Mouse (Mus musculus): ENCODE measurements around the gene Gm49601. TPM values are rescaled to one million over a fixed set of nuclear protein-coding genes. Genes with fewer than 3 reads are reported as not detected.

Gm49601 gene
- total and polyA plus RNA-seq, 3 experiments, result 1.4 TPM; not detected in 2

DNA sequence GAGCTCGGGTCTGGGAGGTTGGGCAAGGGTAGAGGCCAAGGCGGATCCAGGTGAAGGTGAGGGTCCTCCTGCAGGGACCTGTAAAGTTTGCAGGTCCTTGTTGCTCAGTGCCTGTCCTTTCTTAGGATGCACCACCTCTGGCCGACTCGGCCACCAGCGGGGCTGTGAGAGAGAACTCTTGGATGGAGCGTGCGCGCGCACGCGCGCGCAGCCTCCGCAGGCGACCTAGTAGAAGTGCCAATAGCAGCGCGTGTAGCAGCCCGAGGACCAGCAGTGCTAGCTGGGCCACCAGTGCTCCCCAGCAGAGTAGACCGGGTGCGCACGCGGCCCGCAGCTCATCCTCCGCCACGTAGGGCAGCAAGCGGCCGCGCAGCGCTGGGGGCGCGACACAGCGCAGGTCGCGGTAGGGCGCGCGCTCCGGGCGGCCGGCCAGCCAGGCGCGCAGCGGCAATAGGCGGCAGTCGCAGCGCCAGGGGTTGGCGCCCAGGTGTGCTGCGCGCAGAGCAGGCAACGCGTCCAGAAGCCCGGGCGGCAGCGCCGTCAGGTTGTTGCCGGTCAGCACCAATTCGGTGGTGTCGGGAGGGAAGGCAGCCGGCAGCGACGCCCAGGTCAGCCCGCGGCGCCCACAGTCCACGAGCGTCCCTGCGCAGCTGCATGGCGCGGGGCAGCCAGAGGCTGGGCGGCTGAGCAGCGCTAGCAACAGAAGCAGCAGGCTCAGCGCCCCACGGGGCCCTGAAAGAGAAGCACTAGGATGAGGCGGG lies 5.4 kb downstream of the Gm49601 start:
- dilution Hi-C loops (cut with MboI; ENCODE audit: extremely low pct_ligation_motif_present, extremely low pct_unique_long_range_greater_than_20kb, low sequenced_read_pairs) (no loop called here), in situ Hi-C loops (cut with MboI; ENCODE audit: low pct_ligation_motif_present, low pct_unique_long_range_greater_than_20kb, low sequenced_read_pairs) (loop anchor here (5.0 kb wide), 1 partner anchor 268 kb away; no protein-coding TSS in a partner anchor)
- Histone ChIP-seq H3K27ac (ENCODE audit: insufficient read depth, low read depth) (no peak overlapping the region), H3K4me3 (replicated peaks in 1 of 3; ENCODE audit: low read depth in 2 of 3, low read length in 2 of 3, poor library complexity in 1 of 3) (no peak overlapping the region), H3K9ac (ENCODE audit: insufficient read depth, low read depth) (no peak overlapping the region), H3K4me2 (ENCODE audit: insufficient read depth, low read depth, poor library complexity, severe bottlenecking) (no peak overlapping the region), H3K36me3 (replicated peaks in 1 of 2; ENCODE audit: control insufficient read depth in 1 of 2, insufficient read depth in 1 of 2, low read length in 1 of 2) (no peaks in the 10 kb centered on the region), H3K79me2 (replicated peaks; ENCODE audit: control insufficient read depth, extremely low read depth, insufficient read depth, poor library complexity, severe bottlenecking) (no peaks in the 10 kb centered on the region), H3K4me1 (ENCODE audit: control insufficient read depth in 1 of 2, insufficient read depth in 2 of 2) (peaks cover 6 to 21% of the 10 kb centered on the region in 2 experiments), H3K27me3 (replicated peaks) (peaks cover 65% of the 10 kb centered on the region), H3K9me3 (replicated peaks; ENCODE audit: low read length) (peaks cover 11% of the 10 kb centered on the region)
- no peak for DNase-seq (ENCODE audit: extremely low read depth)
- no peak for TF ChIP-seq NRF1 (IDR thresholded peaks at IDR 0.05; ENCODE audit: low read depth, low read length)
- TF ChIP-seq GABPA (IDR thresholded peaks at IDR 0.05; ENCODE audit: insufficient replicate concordance, low read depth, low read length), result no peak
- no peak for TF ChIP-seq ELF1 (IDR thresholded peaks at IDR 0.05; ENCODE audit: low read depth, low read length)
- TF ChIP-seq CHD2 (IDR thresholded peaks at IDR 0.05; ENCODE audit: low read length), result no peak
- TF ChIP-seq USF1 (IDR thresholded peaks at IDR 0.05; ENCODE audit: low read depth, low read length), result no peak
- TF ChIP-seq ZNF384 (IDR thresholded peaks at IDR 0.05; ENCODE audit: low read depth, low read length), result no peak
- no peak for TF ChIP-seq TBP (conservative IDR thresholded peaks at IDR 0.05; ENCODE audit: low read depth, low read length)
- TF ChIP-seq TCF12 (IDR thresholded peaks at IDR 0.05; ENCODE audit: low read depth, low read length), result no peak
- no peak for TF ChIP-seq MAX (IDR thresholded peaks at IDR 0.05; ENCODE audit: low read length)
- TF ChIP-seq CTCF (conservative IDR thresholded peaks at IDR 0.05 in 1 of 2, IDR thresholded peaks at IDR 0.05 in 1 of 2; ENCODE audit: low read depth in 2 of 2, low read length in 2 of 2), result no peak
- TF ChIP-seq MEF2A (IDR thresholded peaks at IDR 0.05; ENCODE audit: borderline replicate concordance, low read depth, low read length), result no peak
- no peak for TF ChIP-seq RAD21 (IDR thresholded peaks at IDR 0.05; ENCODE audit: low read depth, low read length)
- no peak for TF ChIP-seq MXI1 (IDR thresholded peaks at IDR 0.05; ENCODE audit: low read depth, low read length)
- TF ChIP-seq USF2 (conservative IDR thresholded peaks at IDR 0.05; ENCODE audit: low read depth, low read length), result no peak
- no peak for TF ChIP-seq E2F4 (IDR thresholded peaks at IDR 0.05; ENCODE audit: insufficient replicate concordance, low read depth, low read length)
- TF ChIP-seq POLR2AphosphoS2 (IDR thresholded peaks at IDR 0.05; ENCODE audit: low read depth, low read length), result no peak
- TF ChIP-seq KAT2A (IDR thresholded peaks at IDR 0.05; ENCODE audit: insufficient replicate concordance, low read length), result no peak
- TF ChIP-seq IRF4 (IDR thresholded peaks at IDR 0.05; ENCODE audit: low read depth, low read length), result no peak
- TF ChIP-seq JUND (conservative IDR thresholded peaks at IDR 0.05; ENCODE audit: low read depth, low read length), result no peak

DNA sequence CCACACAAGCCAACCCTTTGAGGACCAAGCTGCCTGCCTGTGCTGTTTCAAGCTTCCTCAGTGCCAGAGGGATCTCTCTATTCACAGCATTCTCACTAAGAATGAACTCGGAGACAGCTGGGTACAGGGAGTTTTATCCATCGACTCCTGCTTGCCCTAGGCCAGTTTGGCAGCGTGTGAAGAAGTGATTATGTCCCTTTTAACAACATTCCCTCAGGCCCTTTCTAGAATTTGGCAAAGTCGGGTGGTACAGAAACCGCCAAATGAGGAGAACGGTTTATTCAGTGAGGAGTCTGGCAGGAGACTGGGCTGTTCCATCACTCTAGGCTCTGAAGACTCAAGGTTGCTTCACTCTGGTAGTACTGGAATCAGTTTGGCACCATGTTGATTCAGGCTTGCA lies 6.0 kb downstream of the Gm49601 start:
- in situ Hi-C loops (cut with MboI; ENCODE audit: low pct_ligation_motif_present, low pct_unique_long_range_greater_than_20kb, low sequenced_read_pairs), result loop anchor here (5.0 kb wide), 1 partner anchor 268 kb away; no protein-coding TSS in a partner anchor
- H3K27me3 ChIP-seq (replicated peaks), result peaks cover 62% of the 10 kb centered on the region
- no peak overlapping the region for H3K9ac ChIP-seq (ENCODE audit: insufficient read depth, low read depth)
- dilution Hi-C loops (cut with MboI; ENCODE audit: extremely low pct_ligation_motif_present, extremely low pct_unique_long_range_greater_than_20kb, low sequenced_read_pairs), result no loop called here
- H3K4me1 ChIP-seq (ENCODE audit: control insufficient read depth in 1 of 2, insufficient read depth in 2 of 2), result peaks cover 6 to 21% of the 10 kb centered on the region in 2 experiments
- H3K36me3 ChIP-seq (replicated peaks in 1 of 2; ENCODE audit: control insufficient read depth in 1 of 2, insufficient read depth in 1 of 2, low read length in 1 of 2), result no peaks in the 10 kb centered on the region
- TF ChIP-seq ELF1 (IDR thresholded peaks at IDR 0.05; ENCODE audit: low read depth, low read length) (no peak), POLR2AphosphoS2 (IDR thresholded peaks at IDR 0.05; ENCODE audit: low read depth, low read length) (no peak)
- H3K27ac ChIP-seq (ENCODE audit: insufficient read depth, low read depth), result no peak overlapping the region
- H3K4me2 ChIP-seq (ENCODE audit: insufficient read depth, low read depth, poor library complexity, severe bottlenecking), result no peak overlapping the region
- no peak for DNase-seq (ENCODE audit: extremely low read depth)
- peaks cover 11% of the 10 kb centered on the region for H3K9me3 ChIP-seq (replicated peaks; ENCODE audit: low read length)
- H3K79me2 ChIP-seq (replicated peaks; ENCODE audit: control insufficient read depth, extremely low read depth, insufficient read depth, poor library complexity, severe bottlenecking), result no peaks in the 10 kb centered on the region
- H3K4me3 ChIP-seq (replicated peaks in 1 of 3; ENCODE audit: low read depth in 2 of 3, low read length in 2 of 3, poor library complexity in 1 of 3), result no peak overlapping the region

All from CH12.LX (cell line).